In the genomic region with DNA sequence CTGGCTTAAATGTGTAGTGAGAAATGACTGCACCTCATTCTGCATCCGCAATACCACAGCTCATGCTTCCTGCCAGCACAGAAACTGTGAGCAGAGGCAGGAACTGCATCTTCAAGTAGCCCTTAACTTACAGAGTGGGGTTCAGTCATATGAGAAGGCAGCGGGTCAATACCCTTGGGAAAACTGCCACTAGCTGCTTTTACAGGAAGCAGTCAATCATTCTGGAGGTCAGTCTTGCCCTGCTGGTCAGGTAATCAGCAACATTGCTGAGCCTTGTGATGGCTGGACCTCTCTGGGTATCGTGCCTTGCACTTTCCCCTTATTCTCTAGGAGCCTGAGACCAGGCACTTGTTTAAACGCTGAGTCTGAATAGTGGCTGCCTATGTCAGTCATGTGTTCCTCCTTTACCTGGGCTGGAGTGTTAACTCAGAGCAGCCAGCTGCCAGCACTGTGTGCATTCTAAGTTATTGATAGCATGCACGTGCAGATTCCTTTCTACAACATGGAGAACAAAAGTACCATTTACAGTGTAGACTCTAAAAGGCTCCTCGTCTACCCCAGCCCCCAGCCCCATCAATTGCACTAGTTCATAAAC, we compare ENCODE assay signal across 22 mouse cellular contexts. TPM values are rescaled to one million over a fixed set of nuclear protein-coding genes. Genes with fewer than 3 reads are reported as not detected.
DNase-seq lines count a peak whose midpoint lies in the region; ATAC-seq and TF ChIP-seq lines count a peak whose summit lies in the region.
"Had no signal": no experiment of that assay in that cellular context is flagged by ENCODE, and none has a peak within 500 bp of the region (broad histone marks: within the 10 kb centered on the region; RNA-seq: fewer than 3 reads in every experiment).

No protein-coding gene starts in this region.

- DNase-seq in hindbrain, embryonic 10.5 days (ENCODE audit: low spot score): peak; percentile 36
- DNase-seq in hindbrain, embryonic 14.5 days (ENCODE audit: low spot score): no peak
- DNase-seq in CH12.LX (ENCODE audit: extremely low read depth): no peak
- DNase-seq in kidney, adult 9 months: peak; percentile 82
- peak; percentile 33 for DNase-seq in limb, embryonic 10.5 days (ENCODE audit: low spot score)
- no peak for DNase-seq in urinary bladder, postnatal 14 days (ENCODE audit: low spot score)
- no peak for DNase-seq in thymus, postnatal 25 days
- DNase-seq in midbrain, embryonic 14.5 days: no peak
- DNase-seq: cerebellum, adult 11-12 months; gastrocnemius, postnatal 36 days; heart, postnatal 14 days; left cerebral cortex, postnatal 4 days; lung, postnatal 14 days; right cerebral cortex, postnatal 14 days had no signal

- no peak for TF ChIP-seq EP300 in CH12.LX (IDR thresholded peaks at IDR 0.05; ENCODE audit: low read length)

- H3K27ac ChIP-seq in hindbrain, embryonic 10.5 days: no peak overlapping the region
- H3K27ac ChIP-seq in hindbrain, embryonic 14.5 days: no peak overlapping the region
- H3K27ac ChIP-seq in CH12.LX (ENCODE audit: insufficient read depth, low read depth): no peak overlapping the region
- H3K27ac ChIP-seq in limb, embryonic 10.5 days: peak overlapping the region; percentile 56
- no peak overlapping the region for H3K27ac ChIP-seq in midbrain, embryonic 14.5 days (replicated peaks; ENCODE audit: low read depth, low read length)
- H3K27ac ChIP-seq: forebrain, embryonic 12.5 days; hindbrain, postnatal 0 days; liver, embryonic 14.5 days; neural tube, embryonic 13.5 days had no signal

- H3K9me3 ChIP-seq in hindbrain, embryonic 10.5 days: no peaks in the 10 kb centered on the region
- H3K9me3 ChIP-seq in hindbrain, embryonic 14.5 days (ENCODE audit: control insufficient read depth, low read length): no peaks in the 10 kb centered on the region
- H3K9me3 ChIP-seq in CH12.LX (replicated peaks; ENCODE audit: low read length): no peaks in the 10 kb centered on the region
- H3K9me3 ChIP-seq in limb, embryonic 10.5 days (replicated peaks): no peaks in the 10 kb centered on the region
- no peaks in the 10 kb centered on the region for H3K9me3 ChIP-seq in midbrain, embryonic 14.5 days (ENCODE audit: control insufficient read depth, low read length)
- H3K9me3 ChIP-seq: forebrain, embryonic 12.5 days; megakaryocyte, embryonic 14.5 days; neural tube, embryonic 13.5 days had no signal

- no peak for ATAC-seq in hindbrain, embryonic 14.5 days (ENCODE audit: low FRiP score)
- ATAC-seq in midbrain, embryonic 14.5 days (ENCODE audit: low FRiP score, low TSS enrichment): no peak
- ATAC-seq: hindbrain, postnatal 0 days had no signal

- no peak overlapping the region for H3K4me3 ChIP-seq in hindbrain, embryonic 10.5 days
- H3K4me3 ChIP-seq in hindbrain, embryonic 14.5 days (replicated peaks; ENCODE audit: low read length): no peak overlapping the region
- no peak overlapping the region for H3K4me3 ChIP-seq in CH12.LX (replicated peaks in 1 of 3; ENCODE audit: low read depth in 2 of 3, low read length in 2 of 3, poor library complexity in 1 of 3)
- no peak overlapping the region for H3K4me3 ChIP-seq in limb, embryonic 10.5 days
- no peak overlapping the region for H3K4me3 ChIP-seq in midbrain, embryonic 14.5 days (replicated peaks; ENCODE audit: low read depth, low read length)
- H3K4me3 ChIP-seq: forebrain, embryonic 12.5 days; megakaryocyte, embryonic 14.5 days; neural tube, embryonic 13.5 days had no signal

- 70% methylated on average over 6 of the region's 6 CpGs for WGBS in hindbrain, embryonic 10.5 days
- 79% methylated on average over 6 of the region's 6 CpGs for WGBS in hindbrain, embryonic 14.5 days
- WGBS in limb, embryonic 10.5 days: 65% methylated on average over 6 of the region's 6 CpGs
- WGBS in midbrain, embryonic 14.5 days: 90% methylated on average over 6 of the region's 6 CpGs

- no peak for TF ChIP-seq POLR2A in CH12.LX (IDR thresholded peaks at IDR 0.05; ENCODE audit: low read depth, low read length)

- H3K9ac ChIP-seq in hindbrain, embryonic 14.5 days: no peak overlapping the region
- no peak overlapping the region for H3K9ac ChIP-seq in CH12.LX (ENCODE audit: insufficient read depth, low read depth)
- no peak overlapping the region for H3K9ac ChIP-seq in midbrain, embryonic 14.5 days (replicated peaks; ENCODE audit: low read length)
- H3K9ac ChIP-seq: forebrain, embryonic 12.5 days; liver, embryonic 14.5 days; neural tube, embryonic 13.5 days had no signal

- no peaks in the 10 kb centered on the region for H3K36me3 ChIP-seq in hindbrain, embryonic 10.5 days
- H3K36me3 ChIP-seq in hindbrain, embryonic 14.5 days (replicated peaks; ENCODE audit: control insufficient read depth, insufficient read depth): no peaks in the 10 kb centered on the region
- H3K36me3 ChIP-seq in CH12.LX (replicated peaks in 1 of 2; ENCODE audit: control insufficient read depth in 1 of 2, insufficient read depth in 1 of 2, low read length in 1 of 2): no peaks in the 10 kb centered on the region
- H3K36me3 ChIP-seq in limb, embryonic 10.5 days: no peaks in the 10 kb centered on the region
- no peaks in the 10 kb centered on the region for H3K36me3 ChIP-seq in midbrain, embryonic 14.5 days (ENCODE audit: control insufficient read depth, insufficient read depth, low read length)
- H3K36me3 ChIP-seq: forebrain, embryonic 12.5 days; neural tube, embryonic 13.5 days had no signal

- no peak for TF ChIP-seq CTCF in CH12.LX (conservative IDR thresholded peaks at IDR 0.05 in 1 of 2, IDR thresholded peaks at IDR 0.05 in 1 of 2; ENCODE audit: low read depth in 2 of 2, low read length in 2 of 2)

- no peak for TF ChIP-seq RAD21 in CH12.LX (IDR thresholded peaks at IDR 0.05; ENCODE audit: low read depth, low read length)

- H3K4me2 ChIP-seq in hindbrain, embryonic 14.5 days (replicated peaks): no peak overlapping the region
- H3K4me2 ChIP-seq in CH12.LX (ENCODE audit: insufficient read depth, low read depth, poor library complexity, severe bottlenecking): no peak overlapping the region
- no peak overlapping the region for H3K4me2 ChIP-seq in midbrain, embryonic 14.5 days (ENCODE audit: low read length)
- H3K4me2 ChIP-seq: forebrain, embryonic 12.5 days; neural tube, embryonic 13.5 days had no signal

- H3K4me1 ChIP-seq in hindbrain, embryonic 10.5 days (replicated peaks): peaks cover 21% of the 10 kb centered on the region
- no peaks in the 10 kb centered on the region; the same call in 1 of the 2 replicates for H3K4me1 ChIP-seq in hindbrain, embryonic 14.5 days (replicated peaks; ENCODE audit: control insufficient read depth, insufficient read depth, low read length)
- H3K4me1 ChIP-seq in CH12.LX (ENCODE audit: control insufficient read depth in 1 of 2, insufficient read depth in 2 of 2): no peaks in the 10 kb centered on the region; a peak in 1 of 4 replicates
- peaks cover 16% of the 10 kb centered on the region for H3K4me1 ChIP-seq in limb, embryonic 10.5 days
- no peaks in the 10 kb centered on the region for H3K4me1 ChIP-seq in midbrain, embryonic 14.5 days (ENCODE audit: control insufficient read depth, insufficient read depth, low read length)

- dilution Hi-C loops in CH12.LX (cut with MboI; ENCODE audit: extremely low pct_ligation_motif_present, extremely low pct_unique_long_range_greater_than_20kb, low sequenced_read_pairs): no loop called here

- in situ Hi-C loops in CH12.LX (cut with MboI; ENCODE audit: low pct_ligation_motif_present, low pct_unique_long_range_greater_than_20kb, low sequenced_read_pairs): no loop called here

- H3K27me3 ChIP-seq in hindbrain, embryonic 10.5 days (ENCODE audit: insufficient read depth, poor library complexity, severe bottlenecking): no peaks in the 10 kb centered on the region
- no peaks in the 10 kb centered on the region for H3K27me3 ChIP-seq in hindbrain, embryonic 14.5 days (ENCODE audit: control insufficient read depth, insufficient read depth, low read length)
- H3K27me3 ChIP-seq in CH12.LX (replicated peaks): no peaks in the 10 kb centered on the region
- no peaks in the 10 kb centered on the region for H3K27me3 ChIP-seq in limb, embryonic 10.5 days (ENCODE audit: low read depth, poor library complexity, severe bottlenecking)
- H3K27me3 ChIP-seq in midbrain, embryonic 14.5 days (ENCODE audit: control insufficient read depth, insufficient read depth, low read length): no peaks in the 10 kb centered on the region
- H3K27me3 ChIP-seq: forebrain, embryonic 12.5 days; megakaryocyte, embryonic 14.5 days; neural tube, embryonic 13.5 days had no signal

- no peaks in the 10 kb centered on the region for H3K79me2 ChIP-seq in CH12.LX (replicated peaks; ENCODE audit: control insufficient read depth, extremely low read depth, insufficient read depth, poor library complexity, severe bottlenecking)

RNA-seq across cellular contexts. Expression of a gene that starts 21.6 kb away (rescaled TPM):
- polyA plus RNA-seq in hindbrain, embryonic 10.5 days (2016; fragmentation: Nextera tagmentation; extraction: Ambion mirVana): not detected in 2 replicates
- polyA plus RNA-seq in hindbrain, embryonic 14.5 days (2014; fragmentation: Nextera tagmentation; extraction: Ambion mirVana): not detected in 2 replicates
- total RNA-seq in CH12.LX (2012; rRNA removed) (not detected in 2 replicates), CH12.LX (2014; rRNA removed) (not detected in 2 replicates)
- polyA plus RNA-seq in CH12.LX (2012; ENCODE audit: insufficient read length, low read depth): not detected in 2 replicates
- not detected in 2 replicates for polyA plus RNA-seq in limb, embryonic 10.5 days (2016; fragmentation: Nextera tagmentation; extraction: Ambion mirVana)
- polyA plus RNA-seq in midbrain, embryonic 14.5 days (2014; fragmentation: Nextera tagmentation; extraction: Ambion mirVana): not detected in 2 replicates
- total RNA-seq: adrenal gland, adult 18-20 months; common myeloid progenitor, adult 5-6 weeks; gastrocnemius, postnatal 36 days; heart, postnatal 14 days; hindbrain, postnatal 0 days; layer of hippocampus, postnatal 25 days; left cerebral cortex, postnatal 4 days had no signal
- polyA plus RNA-seq: forebrain, embryonic 12.5 days; hindbrain, postnatal 0 days; neural tube, embryonic 13.5 days had no signal

RNA-seq across cellular contexts. Expression of a gene that starts 25.7 kb away (rescaled TPM):
- not detected in 2 replicates for polyA plus RNA-seq in hindbrain, embryonic 10.5 days (2016; fragmentation: Nextera tagmentation; extraction: Ambion mirVana)
- not detected in 2 replicates for polyA plus RNA-seq in hindbrain, embryonic 14.5 days (2014; fragmentation: Nextera tagmentation; extraction: Ambion mirVana)
- total RNA-seq in CH12.LX (2012; rRNA removed) (0.08 TPM in 1 of 2 replicates, not detected in the other), CH12.LX (2014; rRNA removed) (0.23 and 0.35 TPM in 2 replicates)
- 0.26 and 0.37 TPM in 2 replicates for polyA plus RNA-seq in CH12.LX (2012; ENCODE audit: insufficient read length, low read depth)
- polyA plus RNA-seq in limb, embryonic 10.5 days (2016; fragmentation: Nextera tagmentation; extraction: Ambion mirVana): not detected in 2 replicates
- polyA plus RNA-seq in midbrain, embryonic 14.5 days (2014; fragmentation: Nextera tagmentation; extraction: Ambion mirVana): not detected in 2 replicates
- total RNA-seq: gastrocnemius, postnatal 36 days; heart, postnatal 14 days; hindbrain, postnatal 0 days; layer of hippocampus, postnatal 25 days; left cerebral cortex, postnatal 4 days had no signal
- polyA plus RNA-seq: forebrain, embryonic 12.5 days; hindbrain, postnatal 0 days had no signal

RNA-seq across cellular contexts. Expression of a gene that starts 44.8 kb away (rescaled TPM):
- not detected in 2 replicates for polyA plus RNA-seq in hindbrain, embryonic 10.5 days (2016; fragmentation: Nextera tagmentation; extraction: Ambion mirVana)
- not detected in 2 replicates for polyA plus RNA-seq in hindbrain, embryonic 14.5 days (2014; fragmentation: Nextera tagmentation; extraction: Ambion mirVana)
- total RNA-seq in CH12.LX (2012; rRNA removed) (not detected in 2 replicates), CH12.LX (2014; rRNA removed) (not detected in 2 replicates)
- polyA plus RNA-seq in CH12.LX (2012; ENCODE audit: insufficient read length, low read depth): not detected in 2 replicates
- not detected in 2 replicates for polyA plus RNA-seq in limb, embryonic 10.5 days (2016; fragmentation: Nextera tagmentation; extraction: Ambion mirVana)
- not detected in 2 replicates for polyA plus RNA-seq in midbrain, embryonic 14.5 days (2014; fragmentation: Nextera tagmentation; extraction: Ambion mirVana)
- total RNA-seq: adrenal gland, adult 18-20 months; common myeloid progenitor, adult 5-6 weeks; gastrocnemius, postnatal 36 days; heart, postnatal 14 days; hindbrain, postnatal 0 days; layer of hippocampus, postnatal 25 days; left cerebral cortex, postnatal 4 days had no signal
- polyA plus RNA-seq: forebrain, embryonic 12.5 days; hindbrain, postnatal 0 days; liver, embryonic 14.5 days; neural tube, embryonic 13.5 days had no signal

RNA-seq across cellular contexts. Expression of a gene that starts 45.2 kb away (rescaled TPM):
- polyA plus RNA-seq in hindbrain, embryonic 10.5 days (2016; fragmentation: Nextera tagmentation; extraction: Ambion mirVana): not detected in 2 replicates
- polyA plus RNA-seq in hindbrain, embryonic 14.5 days (2014; fragmentation: Nextera tagmentation; extraction: Ambion mirVana): not detected in 2 replicates
- not detected in 2 replicates for total RNA-seq in CH12.LX (2012; rRNA removed)
- not detected in 2 replicates for total RNA-seq in CH12.LX (2014; rRNA removed)
- polyA plus RNA-seq in CH12.LX (2012; ENCODE audit: insufficient read length, low read depth): not detected in 2 replicates
- polyA plus RNA-seq in limb, embryonic 10.5 days (2016; fragmentation: Nextera tagmentation; extraction: Ambion mirVana): not detected in 2 replicates
- polyA plus RNA-seq in midbrain, embryonic 14.5 days (2014; fragmentation: Nextera tagmentation; extraction: Ambion mirVana): not detected in 2 replicates
- total RNA-seq: adrenal gland, adult 18-20 months; common myeloid progenitor, adult 5-6 weeks; gastrocnemius, postnatal 36 days; heart, postnatal 14 days; hindbrain, postnatal 0 days; layer of hippocampus, postnatal 25 days; left cerebral cortex, postnatal 4 days had no signal
- polyA plus RNA-seq: forebrain, embryonic 12.5 days; hindbrain, postnatal 0 days; liver, embryonic 14.5 days; neural tube, embryonic 13.5 days had no signal

RNA-seq across cellular contexts. Expression of a gene that starts 49.9 kb away (rescaled TPM):
- polyA plus RNA-seq in hindbrain, embryonic 10.5 days (2016; fragmentation: Nextera tagmentation; extraction: Ambion mirVana): not detected in 2 replicates
- not detected in 2 replicates for polyA plus RNA-seq in hindbrain, embryonic 14.5 days (2014; fragmentation: Nextera tagmentation; extraction: Ambion mirVana)
- not detected in 2 replicates for total RNA-seq in CH12.LX (2012; rRNA removed)
- total RNA-seq in CH12.LX (2014; rRNA removed): not detected in 2 replicates
- polyA plus RNA-seq in CH12.LX (2012; ENCODE audit: insufficient read length, low read depth): not detected in 2 replicates
- polyA plus RNA-seq in limb, embryonic 10.5 days (2016; fragmentation: Nextera tagmentation; extraction: Ambion mirVana): not detected in 2 replicates
- not detected in 2 replicates for polyA plus RNA-seq in midbrain, embryonic 14.5 days (2014; fragmentation: Nextera tagmentation; extraction: Ambion mirVana)
- total RNA-seq: common myeloid progenitor, adult 5-6 weeks; gastrocnemius, postnatal 36 days; heart, postnatal 14 days; hindbrain, postnatal 0 days; layer of hippocampus, postnatal 25 days had no signal
- polyA plus RNA-seq: forebrain, embryonic 12.5 days; hindbrain, postnatal 0 days; neural tube, embryonic 13.5 days had no signal

Comparison
In these comparisons a context has a peak if more than half of its experiments do, and no peak if none do; other contexts are left out.
1. DNase-seq: peak in hindbrain, embryonic 10.5 days (single experiment), kidney, adult 9 months (single experiment) and limb, embryonic 10.5 days (single experiment); none in hindbrain, embryonic 14.5 days (single experiment), CH12.LX (single experiment), urinary bladder, postnatal 14 days (single experiment), thymus, postnatal 25 days (single experiment) and midbrain, embryonic 14.5 days (single experiment).